Mouse (Mus musculus) liver, adult 2 months (tissue): ENCODE data around the gene Dctpp1. TPM values are rescaled to one million over a fixed set of nuclear protein-coding genes. Genes with fewer than 3 reads are reported as not detected.
A peak's percentile ranks its signal among the peaks of the same experiment; 100 is the strongest.

Source experiments
- DNase-seq: peaks from one replicate; pipeline ENCODE4 v3.0.0-alpha.2; 2011; ENCODE audit warnings: low read depth, low spot score; ENCODE audit errors: extremely low read depth
- H3K27ac ChIP-seq: fragments of 200-500 bp; replicated peaks from 2 replicates; pipeline ENCODE4 v1.5.1; 2012; ENCODE audit warnings: low read depth, mild to moderate bottlenecking, control low read depth, inconsistent platforms, low read length; ENCODE audit not compliant: insufficient read depth
- H3K27me3 ChIP-seq: fragments of 200-500 bp; 2 replicates; pipeline ENCODE4 v1.6.1; 2012; ENCODE audit warnings: mild to moderate bottlenecking, moderate library complexity, low read length, inconsistent platforms; ENCODE audit not compliant: control insufficient read depth, insufficient read depth
- H3K36me3 ChIP-seq: fragments of 200-500 bp; 2 replicates; pipeline ENCODE4 v1.6.1; 2012; ENCODE audit warnings: low read length, inconsistent platforms; ENCODE audit not compliant: control insufficient read depth, insufficient read depth
- H3K4me1 ChIP-seq: fragments of 200-500 bp; 2 replicates; pipeline ENCODE4 v1.6.1; 2011; ENCODE audit warnings: low read length; ENCODE audit not compliant: control insufficient read depth, insufficient read depth
- H3K4me3 ChIP-seq: fragments of 200-500 bp; 2 replicates; pipeline ENCODE4 v1.5.1; 2011; ENCODE audit warnings: low read depth, mild to moderate bottlenecking, control low read depth, low read length, moderate library complexity; ENCODE audit not compliant: insufficient read depth
- H3K79me2 ChIP-seq: fragments of 200-500 bp; 2 replicates; pipeline ENCODE4 v1.6.1; 2012; ENCODE audit warnings: inconsistent platforms, mild to moderate bottlenecking, low read length, moderate library complexity; ENCODE audit not compliant: control insufficient read depth, insufficient read depth
- H3K9ac ChIP-seq: fragments of 200-500 bp; 2 replicates; pipeline ENCODE4 v1.6.1; 2012; ENCODE audit warnings: low read depth, mild to moderate bottlenecking, control low read depth, inconsistent platforms, low read length
- CTCF ChIP-seq: fragments of 200-500 bp; IDR thresholded peaks from 2 replicates; pipeline ENCODE4 v1.5.1; 2011; ENCODE audit warnings: low read depth, low read length, control low read depth
- POLR2A ChIP-seq: fragments of 200-500 bp; IDR thresholded peaks from 2 replicates; pipeline ENCODE4 v1.6.1; 2011; ENCODE audit warnings: low read length, control low read depth; ENCODE audit not compliant: insufficient read depth; ENCODE audit errors: extremely low read depth
- WGBS: fragments of 180-500 bp; shearing (Covaris S2); methylation state at CpG from one replicate; pipeline ENCODE4 v1.1.7; 2018; 5-methylcytosine and 5-hydroxymethylcytosine counted together
- polyA plus RNA-seq: library from polyadenylated mRNA; depleted of rRNA; stranded (reverse); fragments of >200 nt; gene quantifications from 2 replicates; pipeline ENCODE4 v1.2.3, GENCODE M21; 2012
- total RNA-seq: library from RNA; depleted of rRNA; stranded (reverse); fragments of >200 nt; gene quantifications from 2 replicates; pipeline ENCODE4 v1.2.3, GENCODE M21; 2014

Gene Dctpp1
- total and polyA plus RNA-seq, 2 experiments, result 61.5 to 70.7 TPM

DNA sequence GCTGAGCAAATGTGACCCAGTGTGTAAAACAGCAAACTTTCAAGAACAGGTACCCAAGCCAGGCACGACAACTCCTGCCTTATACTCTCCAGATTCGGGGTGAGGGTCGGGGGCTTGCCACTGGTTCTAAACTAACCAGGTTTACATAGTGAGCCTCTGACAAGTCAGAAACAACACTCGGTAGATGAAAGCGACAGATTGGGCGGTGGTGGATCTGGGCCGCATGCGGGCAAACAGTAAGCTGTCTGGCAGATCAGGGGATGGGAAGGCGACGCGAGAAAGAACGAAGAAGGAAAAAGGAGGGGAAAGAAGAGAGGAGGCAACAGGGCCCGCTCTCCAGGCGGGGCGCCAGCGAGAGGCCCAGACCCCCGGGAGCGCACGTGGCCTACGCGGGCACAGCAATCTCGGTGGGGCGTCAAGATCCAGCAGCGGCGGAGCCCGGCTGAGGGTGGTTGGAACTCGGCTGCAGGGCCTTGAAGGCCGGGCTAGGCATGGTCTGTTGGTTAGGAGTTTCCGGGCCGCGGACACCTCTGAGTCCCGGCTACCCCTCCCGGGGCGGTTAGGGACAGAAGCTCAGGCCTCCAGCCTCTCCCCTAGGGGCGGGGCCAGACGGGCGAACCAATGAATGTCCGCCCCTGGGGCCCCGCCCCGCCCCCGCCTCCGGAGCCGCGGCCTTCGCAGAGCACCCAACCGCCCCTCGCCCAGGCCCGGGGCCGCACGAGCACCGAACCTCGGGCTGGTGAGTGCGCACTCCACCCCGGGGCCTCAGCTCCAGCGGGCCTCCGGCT, 16.4 kb downstream of the Dctpp1 start, which contains the start of gene Zfp771:
Gene Zfp771 (plus strand): TSS at position 405 of the 788 bp plus-strand sequence.
- H3K27me3 ChIP-seq, result no peaks in the 10 kb centered on the region
- WGBS, result under 1% methylated on average over 53 of the region's 56 CpGs
- H3K79me2 ChIP-seq, result peaks cover 7% of the 10 kb centered on the region; the same call in 1 of the 2 replicates
- H3K4me3 ChIP-seq, result peak within 1 kb of the TSS; percentile 86
- H3K4me1 ChIP-seq, result peaks cover 14% of the 10 kb centered on the region
- peak within 1 kb of the TSS; percentile 96 for H3K9ac ChIP-seq
- 0 out of 2 replicates have a peak, but pooled peaks cover 2% of the 10 kb centered on the region for H3K36me3 ChIP-seq
- H3K27ac ChIP-seq, result peak within 1 kb of the TSS; percentile 97
- DNase-seq, result peak; percentile 81
- no peak for TF ChIP-seq CTCF
- peak; percentile 89 for TF ChIP-seq POLR2A

DNA sequence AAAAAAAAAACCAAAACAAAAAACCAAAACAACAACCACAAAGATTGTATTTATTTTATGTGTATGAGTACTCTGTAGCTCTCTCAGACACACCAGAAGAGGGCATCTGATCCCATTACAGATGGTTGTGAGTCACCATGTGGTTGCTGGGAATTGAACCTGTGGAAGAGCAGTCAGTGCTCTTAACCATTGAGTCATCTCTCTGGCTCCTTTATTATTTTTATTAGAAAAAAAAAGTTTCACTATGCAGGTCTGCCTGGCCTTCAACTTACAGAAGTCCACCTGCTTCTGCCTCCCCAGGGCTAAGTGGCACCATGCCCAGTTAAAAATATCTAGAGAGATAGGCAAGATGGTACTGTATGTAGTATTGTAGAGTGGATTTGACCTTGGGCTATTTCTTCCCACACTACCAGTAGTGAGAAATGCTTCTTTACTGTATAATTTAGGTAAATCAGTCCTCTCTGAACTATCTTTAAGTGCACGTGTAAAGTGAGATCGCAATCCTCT, 17.1 kb downstream of the Dctpp1 start:
- no peak for TF ChIP-seq POLR2A
- TF ChIP-seq CTCF, result no peak
- H3K27ac ChIP-seq, result peak overlapping the region; percentile 97
- H3K27me3 ChIP-seq, result no peaks in the 10 kb centered on the region
- 0 out of 2 replicates have a peak, but pooled peaks cover 2% of the 10 kb centered on the region for H3K36me3 ChIP-seq
- no peak for DNase-seq
- WGBS, result 45% methylated on average over 2 of the region's 2 CpGs
- peaks cover 7% of the 10 kb centered on the region; the same call in 1 of the 2 replicates for H3K79me2 ChIP-seq
- H3K4me3 ChIP-seq, result no peak overlapping the region
- H3K4me1 ChIP-seq, result peaks cover 14% of the 10 kb centered on the region
- peak overlapping the region; percentile 96 for H3K9ac ChIP-seq

DNA sequence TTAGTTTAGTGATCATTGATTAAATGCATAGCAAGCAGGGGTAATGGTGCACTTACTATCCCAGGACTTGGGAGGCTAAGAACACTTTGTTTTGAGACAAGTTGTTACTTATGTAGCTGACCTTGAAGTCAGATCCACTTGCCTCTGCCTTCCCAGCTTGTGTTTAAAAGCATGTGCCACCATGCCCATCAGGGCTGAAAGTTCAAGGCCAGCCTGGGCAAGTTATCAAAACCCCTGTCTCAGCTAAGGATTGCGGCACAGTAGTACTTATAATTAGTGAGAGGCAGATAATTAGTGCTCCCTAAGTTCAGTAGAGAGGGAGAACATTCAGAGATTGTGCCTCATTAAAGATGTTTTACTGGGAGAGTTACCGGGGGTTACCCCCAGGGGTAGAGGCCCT, 25.7 kb downstream of the Dctpp1 start:
- H3K4me3 ChIP-seq, result no peak overlapping the region
- H3K27ac ChIP-seq, result no peak overlapping the region
- peaks cover 4% of the 10 kb centered on the region; the same call in 1 of the 2 replicates for H3K79me2 ChIP-seq
- H3K27me3 ChIP-seq, result no peaks in the 10 kb centered on the region
- DNase-seq, result peak; percentile 37
- peaks cover 9% of the 10 kb centered on the region; the same call in 1 of the 2 replicates for H3K4me1 ChIP-seq
- TF ChIP-seq POLR2A (no peak), CTCF (no peak)
- H3K36me3 ChIP-seq, result peaks cover 6% of the 10 kb centered on the region; the same call in 1 of the 2 replicates
- no peak overlapping the region for H3K9ac ChIP-seq
- 69% methylated on average over 2 of the region's 2 CpGs for WGBS

DNA sequence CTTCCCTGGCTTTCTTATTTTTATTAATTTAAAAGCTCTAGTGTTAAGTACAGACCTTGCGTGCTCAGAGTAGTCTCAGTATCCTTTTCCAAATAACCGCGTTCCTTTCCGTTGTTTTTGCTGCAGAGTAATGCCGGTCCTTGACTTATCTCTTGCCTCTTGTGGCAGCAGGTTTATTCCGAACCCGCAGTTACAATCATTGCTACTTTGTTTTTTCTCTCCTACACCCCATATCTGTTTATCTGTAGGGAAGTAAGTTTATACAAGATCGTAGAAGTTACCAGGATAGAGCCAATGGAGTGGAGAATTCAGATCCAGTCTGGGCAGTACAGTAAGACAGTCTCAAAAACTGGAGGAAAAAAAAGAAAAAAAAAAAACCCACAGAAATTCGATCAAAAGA, 26.7 kb downstream of the Dctpp1 start:
- TF ChIP-seq POLR2A (no peak), CTCF (no peak)
- 0 out of 2 replicates have a peak overlapping the region, but pooled peaks have one; percentile 88 for H3K4me3 ChIP-seq
- H3K4me1 ChIP-seq, result peaks cover 9% of the 10 kb centered on the region; the same call in 1 of the 2 replicates
- no peak for DNase-seq
- peaks cover 4% of the 10 kb centered on the region; the same call in 1 of the 2 replicates for H3K79me2 ChIP-seq
- peaks cover 6% of the 10 kb centered on the region; the same call in 1 of the 2 replicates for H3K36me3 ChIP-seq
- WGBS, result 12% methylated on average over 9 of the region's 9 CpGs
- H3K27ac ChIP-seq, result no peak overlapping the region
- no peaks in the 10 kb centered on the region for H3K27me3 ChIP-seq
- peak overlapping the region; percentile 27; the same call in 1 of the 2 replicates for H3K9ac ChIP-seq

DNA sequence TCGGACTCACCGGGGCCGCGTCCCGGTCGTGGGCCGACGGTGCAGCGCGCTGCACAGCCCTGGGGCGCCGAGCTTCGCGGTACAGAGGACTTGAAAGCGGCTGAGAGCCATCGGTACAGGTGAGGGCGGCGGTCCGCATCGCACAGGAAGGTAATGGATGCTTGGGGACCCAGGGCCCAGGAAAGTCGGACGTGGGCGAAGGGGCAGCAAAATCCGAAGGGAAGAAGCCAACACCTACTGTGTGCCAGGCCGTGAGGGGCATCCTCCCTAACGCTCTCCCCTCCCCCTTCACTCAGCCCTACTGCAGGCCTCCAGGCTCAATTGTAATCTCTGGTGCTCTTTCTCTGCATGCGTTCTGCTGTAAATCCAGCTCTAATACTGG, 27.1 kb downstream of the Dctpp1 start:
- Histone ChIP-seq H3K4me3 (peak overlapping the region; percentile 88), H3K79me2 (peaks cover 4% of the 10 kb centered on the region; the same call in 1 of the 2 replicates), H3K36me3 (peaks cover 6% of the 10 kb centered on the region; the same call in 1 of the 2 replicates), H3K27ac (peak overlapping the region; percentile 92), H3K9ac (peak overlapping the region; percentile 87), H3K27me3 (no peaks in the 10 kb centered on the region), H3K4me1 (peaks cover 9% of the 10 kb centered on the region; the same call in 1 of the 2 replicates)
- WGBS, result under 1% methylated on average over 27 of the region's 27 CpGs
- TF ChIP-seq CTCF (no peak), POLR2A (no peak)
- peak; percentile 28 for DNase-seq
